Mouse (Mus musculus): ENCODE data around the gene Mpp2.

DNA sequence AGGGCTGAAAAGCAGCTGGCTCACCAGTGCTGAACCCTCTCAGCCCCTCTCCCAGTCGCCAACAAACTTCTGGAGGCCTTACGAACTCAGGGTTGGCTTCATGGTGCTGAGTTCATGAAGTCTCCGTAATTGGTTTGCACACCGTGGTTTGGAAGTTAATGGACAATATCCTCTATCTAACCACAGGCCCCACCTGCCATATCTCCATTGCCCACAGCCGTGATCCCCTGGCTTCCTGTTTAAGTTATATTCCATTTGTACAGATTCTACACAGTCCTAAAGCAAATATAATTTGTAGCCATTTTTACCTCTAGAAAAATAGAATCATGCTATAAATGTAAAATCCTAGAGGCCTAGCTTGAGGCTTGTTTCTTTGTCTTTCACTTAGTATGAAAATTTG, 15.6 kb downstream of the Mpp2 start:
- TF ChIP-seq CTCF (IDR thresholded peaks at IDR 0.05; ENCODE audit: extremely low read depth, insufficient read depth, insufficient read length, insufficient replicate concordance) (no peak), POLR2A (IDR thresholded peaks at IDR 0.05; ENCODE audit: low read depth, low read length) (no peak)

Data from spleen, adult 2 months (tissue).